Mouse (Mus musculus) myocyte (in vitro differentiated cells): ENCODE data around the gene Mtfr1l.

Experiments
- MAX ChIP-seq: IDR thresholded peaks from one replicate; pipeline ENCODE4 v1.6.1; 2011; ENCODE audit warnings: low read depth, mild to moderate bottlenecking, control low read depth
- POLR2A ChIP-seq: IDR thresholded peaks from one replicate; pipeline ENCODE4 v1.6.1; 2011; ENCODE audit warnings: low read depth, mild to moderate bottlenecking, control low read depth, moderate library complexity; ENCODE audit not compliant: insufficient read length
- POLR2AphosphoS2 ChIP-seq: IDR thresholded peaks from one replicate; pipeline ENCODE4 v1.6.1; 2011; ENCODE audit warnings: low read depth, control low read depth; ENCODE audit not compliant: insufficient read length
- TCF3 ChIP-seq: IDR thresholded peaks from one replicate; pipeline ENCODE4 v1.6.1; 2011; ENCODE audit warnings: low read depth, control low read depth; ENCODE audit not compliant: insufficient read length
- USF1 ChIP-seq: IDR thresholded peaks from one replicate; pipeline ENCODE4 v1.6.1; 2011; ENCODE audit warnings: low read depth, mild to moderate bottlenecking, control low read depth, moderate library complexity

GRCm38 (mm10) chr4:134488211-134488610 lies 47.0 kb downstream of the Mtfr1l start:
- no peak for TF ChIP-seq USF1
- no peak for TF ChIP-seq TCF3
- no peak for TF ChIP-seq MAX
- no peak for TF ChIP-seq POLR2AphosphoS2
- no peak for TF ChIP-seq POLR2A
